Mouse (Mus musculus) hindbrain, embryonic 10.5 days (tissue): ENCODE measurements at regions not wholly inside any gene's neighbourhood (a gene's known extent, or its start where the extent isn't known, plus 50 kb on each side); places are given as distances from the start of the nearest gene placed in this dataset.

Source experiments
- DNase-seq: peaks from one replicate; pipeline ENCODE4 v3.0.0-alpha.2; 2017; ENCODE audit warnings: low spot score
- H3K27ac ChIP-seq: fragments of 300-500 bp; sonication (generic); 2 replicates; pipeline ENCODE4 v1.5.1; 2016; ENCODE audit warnings: mild to moderate bottlenecking, moderate library complexity
- H3K27me3 ChIP-seq: fragments of 300-500 bp; sonication (generic); 2 replicates; pipeline ENCODE4 v1.6.1; 2016; ENCODE audit warnings: mild to moderate bottlenecking; ENCODE audit not compliant: poor library complexity, insufficient read depth, severe bottlenecking
- H3K36me3 ChIP-seq: fragments of 300-500 bp; sonication (generic); 2 replicates; pipeline ENCODE4 v1.6.1; 2016; ENCODE audit warnings: mild to moderate bottlenecking, moderate library complexity
- H3K4me1 ChIP-seq: fragments of 300-500 bp; sonication (generic); replicated peaks from 2 replicates; pipeline ENCODE4 v1.6.1; 2016; ENCODE audit warnings: mild to moderate bottlenecking
- H3K4me3 ChIP-seq: fragments of 300-500 bp; sonication (generic); 2 replicates; pipeline ENCODE4 v1.5.1; 2016; ENCODE audit warnings: mild to moderate bottlenecking, moderate library complexity
- H3K9me3 ChIP-seq: fragments of 300-500 bp; sonication (generic); 2 replicates; pipeline ENCODE4 v1.6.1; 2016; ENCODE audit warnings: mild to moderate bottlenecking, moderate library complexity
- WGBS: fragments of 180-500 bp; shearing (Covaris S2); methylation state at CpG from one replicate; pipeline ENCODE4 v1.1.7; 2016; 5-methylcytosine and 5-hydroxymethylcytosine counted together

GRCm38 (mm10) chrX:142456022-142456421 lies 65.7 kb upstream of the Acsl4 start:
- H3K27ac ChIP-seq: no peak overlapping the region
- H3K27me3 ChIP-seq: peaks cover 33% of the 10 kb centered on the region
- WGBS: 64% methylated on average over 1 of the region's 1 CpGs
- H3K4me1 ChIP-seq: no peaks in the 10 kb centered on the region
- no peak overlapping the region for H3K4me3 ChIP-seq
- no peak for DNase-seq
- no peaks in the 10 kb centered on the region for H3K36me3 ChIP-seq
- H3K9me3 ChIP-seq: no peaks in the 10 kb centered on the region

DNA sequence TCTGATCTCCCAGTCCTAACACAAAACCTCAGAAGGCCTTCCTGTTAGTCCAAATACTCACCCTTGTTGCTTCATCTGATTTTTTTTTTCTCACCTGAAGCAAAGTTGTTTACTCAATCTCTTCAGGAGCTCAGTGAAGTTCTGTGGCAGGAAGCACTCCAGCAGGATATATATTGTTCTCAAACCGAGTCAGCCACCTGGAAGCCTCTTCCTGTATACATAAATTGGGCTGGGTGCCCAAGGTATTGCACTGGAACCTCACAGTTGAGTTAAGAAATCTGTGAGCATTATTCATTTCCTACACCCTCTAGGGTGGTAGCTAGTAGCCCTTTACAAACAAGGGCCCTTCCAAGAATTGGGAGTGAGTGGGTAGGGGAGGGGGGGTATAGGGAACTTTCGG lies 73.8 kb upstream of the Acsl4 start:
- WGBS: 64% methylated on average over 2 of the region's 2 CpGs
- no peak for DNase-seq
- Histone ChIP-seq H3K36me3 (no peaks in the 10 kb centered on the region), H3K4me3 (no peak overlapping the region), H3K27ac (no peak overlapping the region), H3K27me3 (peaks cover 49% of the 10 kb centered on the region), H3K4me1 (peaks cover 16% of the 10 kb centered on the region; the same call in 1 of the 2 replicates), H3K9me3 (no peaks in the 10 kb centered on the region)

- Histone ChIP-seq H3K27ac (no peak overlapping the region), H3K36me3 (no peaks in the 10 kb centered on the region), H3K9me3 (no peaks in the 10 kb centered on the region), H3K4me3 (no peak overlapping the region), H3K27me3 (peaks cover 48% of the 10 kb centered on the region), H3K4me1 (peaks cover 22% of the 10 kb centered on the region; the same call in 1 of the 2 replicates)
- DNase-seq: no peak
- WGBS: 78% methylated on average over 6 of the region's 6 CpGs
Measured at GRCm38 (mm10) chrX:142464756-142465155, 74.4 kb upstream of the Acsl4 start.

GRCm38 (mm10) chrX:142467850-142468256 lies 77.5 kb upstream of the Acsl4 start:
- no peaks in the 10 kb centered on the region for H3K9me3 ChIP-seq
- H3K27ac ChIP-seq: peak overlapping the region; percentile 83
- H3K27me3 ChIP-seq: peaks cover 45% of the 10 kb centered on the region
- H3K4me1 ChIP-seq: peaks cover 24% of the 10 kb centered on the region; the same call in 1 of the 2 replicates
- DNase-seq: peak; percentile 41
- H3K36me3 ChIP-seq: no peaks in the 10 kb centered on the region
- WGBS: 27% methylated on average over 5 of the region's 5 CpGs
- no peak overlapping the region for H3K4me3 ChIP-seq

GRCm38 (mm10) chrX:142468388-142468787 lies 78.1 kb upstream of the Acsl4 start:
- Histone ChIP-seq H3K9me3 (no peaks in the 10 kb centered on the region), H3K27me3 (peaks cover 45% of the 10 kb centered on the region), H3K4me3 (no peak overlapping the region), H3K27ac (peak overlapping the region; percentile 83), H3K4me1 (peaks cover 24% of the 10 kb centered on the region; the same call in 1 of the 2 replicates), H3K36me3 (no peaks in the 10 kb centered on the region)
- peak; percentile 3 for DNase-seq
- 39% methylated on average over 4 of the region's 4 CpGs for WGBS

- Histone ChIP-seq H3K36me3 (no peaks in the 10 kb centered on the region), H3K4me1 (peaks cover 24% of the 10 kb centered on the region; the same call in 1 of the 2 replicates), H3K27me3 (peaks cover 45% of the 10 kb centered on the region), H3K4me3 (no peak overlapping the region), H3K27ac (peak overlapping the region; percentile 83), H3K9me3 (no peaks in the 10 kb centered on the region)
- WGBS: 26% methylated on average over 7 of the region's 7 CpGs
- peak; percentile 27 for DNase-seq
Measured at GRCm38 (mm10) chrX:142469048-142469634, 78.8 kb upstream of the Acsl4 start.

DNA sequence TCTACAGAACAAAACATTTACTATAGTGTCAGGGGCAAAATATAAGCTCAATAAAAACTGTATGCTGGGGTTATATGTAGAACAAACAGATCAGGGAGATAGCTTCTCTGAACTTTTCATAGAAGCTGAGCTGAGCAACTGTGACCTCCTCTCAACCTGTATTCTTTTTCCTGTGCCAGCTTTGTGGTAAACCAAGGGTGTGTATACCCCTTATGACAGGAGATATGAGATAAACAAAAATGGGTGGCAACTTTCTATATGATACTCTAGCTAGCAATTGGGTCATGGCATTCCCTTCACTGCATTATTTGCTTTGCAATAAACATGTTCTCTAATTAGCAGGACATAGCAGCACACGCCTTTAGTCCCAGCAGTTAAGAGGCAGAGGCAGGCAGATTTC lies 79.7 kb upstream of the Acsl4 start:
- 84% methylated on average over 1 of the region's 1 CpGs for WGBS
- peak overlapping the region; percentile 83; the same call in 1 of the 2 replicates for H3K27ac ChIP-seq
- H3K9me3 ChIP-seq: no peaks in the 10 kb centered on the region
- peaks cover 24% of the 10 kb centered on the region; the same call in 1 of the 2 replicates for H3K4me1 ChIP-seq
- H3K27me3 ChIP-seq: peaks cover 39% of the 10 kb centered on the region
- DNase-seq: no peak
- H3K36me3 ChIP-seq: no peaks in the 10 kb centered on the region
- no peak overlapping the region for H3K4me3 ChIP-seq

GRCm38 (mm10) chrX:142481203-142481815 lies 91.0 kb upstream of the Acsl4 start:
- 90% methylated on average over 5 of the region's 5 CpGs for WGBS
- Histone ChIP-seq H3K9me3 (no peaks in the 10 kb centered on the region), H3K4me1 (no peaks in the 10 kb centered on the region), H3K36me3 (no peaks in the 10 kb centered on the region), H3K4me3 (no peak overlapping the region), H3K27me3 (peaks cover 46% of the 10 kb centered on the region), H3K27ac (no peak overlapping the region)
- DNase-seq: no peak

DNA sequence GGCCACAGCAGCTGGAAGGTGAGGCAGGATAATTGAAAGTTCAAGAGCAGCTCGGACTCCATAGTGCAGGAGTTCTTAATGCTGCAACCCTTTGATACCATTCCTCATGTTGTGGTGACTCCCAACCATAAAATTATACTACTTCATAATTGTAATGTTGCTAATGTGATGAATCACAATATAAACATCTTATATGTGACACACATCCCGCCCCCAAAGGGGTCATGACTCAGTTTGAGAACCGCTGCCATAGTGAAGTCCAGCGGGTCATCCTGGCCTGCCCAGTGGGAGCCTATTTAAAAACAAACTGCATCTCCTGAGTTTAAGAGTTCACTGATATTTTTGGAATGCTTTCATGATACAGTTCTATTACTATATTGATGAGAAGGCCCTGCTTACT lies 97.7 kb upstream of the Acsl4 start:
- Histone ChIP-seq H3K27me3 (peaks cover 50% of the 10 kb centered on the region), H3K9me3 (no peaks in the 10 kb centered on the region), H3K27ac (no peak overlapping the region), H3K4me3 (no peak overlapping the region), H3K36me3 (no peaks in the 10 kb centered on the region), H3K4me1 (no peaks in the 10 kb centered on the region)
- no peak for DNase-seq
- WGBS: 84% methylated on average over 4 of the region's 4 CpGs

DNA sequence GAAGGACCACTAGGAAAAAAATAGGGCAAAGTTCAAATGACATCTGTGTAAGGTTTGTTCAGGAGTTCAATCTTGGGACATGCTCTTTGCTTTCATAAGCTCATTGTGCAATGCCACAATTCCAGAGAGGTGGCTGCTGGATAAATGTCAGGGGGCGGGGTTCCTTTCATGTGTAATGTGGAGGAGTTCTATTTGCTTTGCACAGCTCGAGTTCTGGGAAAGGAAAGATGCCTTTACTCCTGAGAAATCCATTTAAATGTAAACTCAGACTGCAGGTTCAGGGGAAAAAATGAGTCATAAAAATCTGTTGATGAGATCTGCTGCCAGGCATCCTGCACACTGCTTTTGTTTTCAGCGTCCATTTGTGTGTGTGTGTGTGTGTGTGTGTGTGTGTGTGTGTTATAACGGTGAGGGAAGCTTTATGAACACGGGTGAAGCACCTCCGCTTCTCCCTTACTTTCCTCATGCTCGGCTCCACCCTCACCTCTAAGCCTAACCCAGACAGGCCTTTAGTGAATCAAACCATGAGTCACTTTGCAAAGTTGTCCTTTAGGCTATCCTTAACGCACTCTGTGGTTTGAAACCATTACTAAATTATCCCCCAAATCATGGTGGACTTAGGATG lies 99.9 kb upstream of the Acsl4 start:
- no peak for DNase-seq
- H3K4me1 ChIP-seq: no peaks in the 10 kb centered on the region
- H3K9me3 ChIP-seq: no peaks in the 10 kb centered on the region
- 77% methylated on average over 8 of the region's 8 CpGs for WGBS
- peaks cover 41% of the 10 kb centered on the region for H3K27me3 ChIP-seq
- H3K4me3 ChIP-seq: no peak overlapping the region
- H3K27ac ChIP-seq: no peak overlapping the region
- H3K36me3 ChIP-seq: no peaks in the 10 kb centered on the region

GRCm38 (mm10) chrX:142501094-142501493 lies 110.8 kb upstream of the Acsl4 start:
- Histone ChIP-seq H3K27ac (no peak overlapping the region), H3K27me3 (peaks cover 29% of the 10 kb centered on the region), H3K9me3 (no peaks in the 10 kb centered on the region), H3K36me3 (no peaks in the 10 kb centered on the region), H3K4me3 (no peak overlapping the region), H3K4me1 (no peaks in the 10 kb centered on the region)
- no peak for DNase-seq
- WGBS: 79% methylated on average over 2 of the region's 2 CpGs

GRCm38 (mm10) chrX:142504962-142505361 lies 114.6 kb upstream of the Acsl4 start:
- WGBS: 88% methylated on average over 2 of the region's 2 CpGs
- Histone ChIP-seq H3K36me3 (no peaks in the 10 kb centered on the region), H3K4me3 (no peak overlapping the region), H3K9me3 (no peaks in the 10 kb centered on the region), H3K4me1 (no peaks in the 10 kb centered on the region), H3K27ac (no peak overlapping the region), H3K27me3 (peaks cover 26% of the 10 kb centered on the region)
- no peak for DNase-seq

- DNase-seq: no peak
- H3K27me3 ChIP-seq: peaks cover 31% of the 10 kb centered on the region
- H3K27ac ChIP-seq: no peak overlapping the region
- H3K4me3 ChIP-seq: no peak overlapping the region
- no peaks in the 10 kb centered on the region for H3K9me3 ChIP-seq
- H3K4me1 ChIP-seq: no peaks in the 10 kb centered on the region
- no peaks in the 10 kb centered on the region for H3K36me3 ChIP-seq
Measured at GRCm38 (mm10) chrX:142507475-142507874, 117.1 kb upstream of the Acsl4 start.
